Mouse (Mus musculus) liver, postnatal 0 days (tissue): ENCODE measurements at regions not wholly inside any gene's neighbourhood (a gene's known extent, or its start where the extent isn't known, plus 50 kb on each side); places are given as distances from the start of the nearest gene placed in this dataset.

ENCODE experiments used
- ATAC-seq: fragments of 200-750 bp; cut with Nextera tagmentation; 2 replicates; pipeline ENCODE4 v1.8.0; 2017; ENCODE audit warnings: mild to moderate bottlenecking, moderate library complexity
- DNase-seq: peaks from one replicate; pipeline ENCODE4 v3.0.0-alpha.2; 2016
- H3K27ac ChIP-seq: fragments of 300-500 bp; sonication (generic); 2 replicates; pipeline ENCODE4 v1.5.1; 2014; ENCODE audit warnings: antibody characterized with exemption, moderate library complexity, mild to moderate bottlenecking, low read depth
- H3K27me3 ChIP-seq: fragments of 300-500 bp; sonication (generic); 2 replicates; pipeline ENCODE4 v1.6.1; 2014; ENCODE audit warnings: low read length, control low read depth, mixed read lengths; ENCODE audit not compliant: insufficient read depth
- H3K36me3 ChIP-seq: fragments of 300-500 bp; sonication (generic); replicated peaks from 2 replicates; pipeline ENCODE4 v1.6.1; 2014; ENCODE audit warnings: mild to moderate bottlenecking, control low read depth, low read length, moderate library complexity, mixed read lengths; ENCODE audit not compliant: insufficient read depth
- H3K4me1 ChIP-seq: fragments of 300-500 bp; sonication (generic); 2 replicates; pipeline ENCODE4 v1.6.1; 2014; ENCODE audit warnings: antibody characterized with exemption, mild to moderate bottlenecking, control low read depth; ENCODE audit not compliant: insufficient read depth
- H3K4me2 ChIP-seq: fragments of 300-500 bp; sonication (generic); 2 replicates; pipeline ENCODE4 v1.6.1; 2014; ENCODE audit warnings: low read depth, mild to moderate bottlenecking, low read length, moderate library complexity, mixed read lengths
- H3K4me3 ChIP-seq: fragments of 300-500 bp; sonication (generic); 2 replicates; pipeline ENCODE4 v1.5.1; 2014; ENCODE audit warnings: low read depth, low read length
- H3K9ac ChIP-seq: fragments of 300-500 bp; sonication (generic); replicated peaks from 2 replicates; pipeline ENCODE4 v1.6.1; 2014; ENCODE audit warnings: mild to moderate bottlenecking, moderate library complexity
- H3K9me3 ChIP-seq: fragments of 300-500 bp; sonication (generic); 2 replicates; pipeline ENCODE4 v1.6.1; 2016; ENCODE audit warnings: mild to moderate bottlenecking, control low read depth, low read length, mixed read lengths
- CTCF ChIP-seq: sonication (generic); IDR thresholded peaks from 2 replicates; pipeline ENCODE4 v1.5.1; 2016; ENCODE audit warnings: antibody characterized with exemption, low read depth
- EP300 ChIP-seq: IDR thresholded peaks from 2 replicates; pipeline ENCODE4 v1.6.1; 2016; ENCODE audit warnings: antibody characterized with exemption, low read depth, mild to moderate bottlenecking
- WGBS: fragments of 180-500 bp; shearing (Covaris S2); extraction: QIAGEN DNeasy Blood & Tissue Kit; methylation state at CpG from one replicate; pipeline ENCODE4 v1.1.7; 2014; ENCODE audit not compliant: insufficient replicate concordance; 5-methylcytosine and 5-hydroxymethylcytosine counted together

DNA sequence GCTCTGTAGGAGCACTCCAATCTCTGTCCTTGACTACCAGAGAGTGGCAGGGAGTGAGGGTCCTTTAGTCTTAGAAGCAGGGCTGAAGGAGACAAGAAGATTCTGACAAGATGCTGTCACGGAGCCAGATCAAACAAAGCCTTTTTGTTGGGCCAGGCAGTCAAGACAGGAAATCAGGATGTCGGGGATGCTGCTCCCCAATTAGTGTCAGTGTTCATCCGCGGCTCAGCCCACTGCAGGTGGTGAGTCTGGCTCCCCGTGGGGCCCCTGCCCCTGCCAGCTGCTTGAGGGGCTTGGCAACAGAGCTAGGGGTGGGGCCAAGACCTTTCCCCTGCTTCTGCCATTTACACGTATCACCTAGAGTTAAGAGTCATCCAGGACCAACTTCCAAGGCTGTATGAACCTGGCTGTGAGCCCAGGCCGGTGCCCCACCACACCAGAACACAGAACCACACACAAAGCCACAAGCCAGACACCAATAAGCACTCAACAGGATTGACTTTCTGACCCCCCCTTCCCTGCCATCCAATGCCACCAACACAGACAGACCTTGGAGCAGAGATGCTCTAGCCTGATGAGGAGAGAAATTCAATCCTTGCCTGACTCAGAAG lies 137.5 kb downstream of the Cct6b start:
- Histone ChIP-seq H3K27ac (no peak overlapping the region), H3K36me3 (no peaks in the 10 kb centered on the region), H3K27me3 (no peaks in the 10 kb centered on the region), H3K9ac (no peak overlapping the region), H3K9me3 (no peaks in the 10 kb centered on the region), H3K4me2 (no peak overlapping the region), H3K4me1 (no peaks in the 10 kb centered on the region), H3K4me3 (no peak overlapping the region)
- DNase-seq (no peak), ATAC-seq (no peak)
- no peak for TF ChIP-seq CTCF
- no peak for TF ChIP-seq EP300
- WGBS: 45% methylated on average over 7 of the region's 7 CpGs

DNA sequence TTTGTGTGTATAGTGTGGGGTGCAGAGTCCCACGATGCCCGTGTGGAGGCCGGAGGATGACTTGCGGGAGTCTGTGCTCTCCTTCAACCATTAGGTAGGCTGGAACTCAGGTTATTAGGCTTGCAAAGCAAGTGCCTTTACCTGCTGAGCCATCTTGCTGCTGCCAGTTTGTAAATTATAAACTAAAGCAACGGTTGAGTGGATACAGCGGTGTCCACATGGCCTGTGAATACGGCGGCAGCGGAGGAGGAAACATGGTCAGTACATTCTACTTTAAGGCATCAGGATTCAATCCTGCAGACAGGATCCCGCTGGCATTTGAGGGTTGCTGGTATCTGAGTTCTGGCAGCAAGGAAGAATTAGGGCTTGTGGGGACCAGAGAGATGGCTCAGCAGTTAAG lies 143.1 kb downstream of the Cct6b start:
- H3K4me1 ChIP-seq: no peaks in the 10 kb centered on the region
- no peak for DNase-seq
- H3K36me3 ChIP-seq: no peaks in the 10 kb centered on the region
- H3K4me3 ChIP-seq: no peak overlapping the region
- H3K27me3 ChIP-seq: peaks cover 3% of the 10 kb centered on the region; the same call in 1 of the 2 replicates
- H3K27ac ChIP-seq: no peak overlapping the region
- WGBS: 79% methylated on average over 10 of the region's 10 CpGs
- H3K9me3 ChIP-seq: no peaks in the 10 kb centered on the region
- TF ChIP-seq EP300 (no peak), CTCF (no peak)
- H3K4me2 ChIP-seq: no peak overlapping the region
- no peak overlapping the region for H3K9ac ChIP-seq
- ATAC-seq: no peak

DNA sequence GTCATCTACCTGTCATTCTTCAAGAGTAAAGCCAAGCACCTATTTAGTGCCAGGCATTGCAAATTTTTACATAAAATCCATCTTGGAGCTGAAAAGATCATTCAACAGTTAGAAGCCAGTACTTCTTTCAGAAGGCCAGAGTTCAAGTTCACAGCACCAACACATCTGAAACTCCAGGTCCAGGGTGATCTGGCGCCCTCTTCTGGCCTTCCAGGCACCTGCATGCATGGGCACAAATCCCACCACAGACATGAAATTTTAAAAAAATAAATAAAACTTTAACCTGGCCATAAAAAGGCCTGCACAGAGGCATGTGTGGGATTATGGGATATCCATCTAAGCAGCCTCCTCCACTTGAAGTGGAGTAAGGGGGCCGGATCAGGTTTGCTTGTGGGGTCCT lies 144.7 kb downstream of the Cct6b start:
- WGBS: 44% methylated on average over 2 of the region's 2 CpGs
- TF ChIP-seq EP300: no peak
- peak; percentile 46 for TF ChIP-seq CTCF

DNA sequence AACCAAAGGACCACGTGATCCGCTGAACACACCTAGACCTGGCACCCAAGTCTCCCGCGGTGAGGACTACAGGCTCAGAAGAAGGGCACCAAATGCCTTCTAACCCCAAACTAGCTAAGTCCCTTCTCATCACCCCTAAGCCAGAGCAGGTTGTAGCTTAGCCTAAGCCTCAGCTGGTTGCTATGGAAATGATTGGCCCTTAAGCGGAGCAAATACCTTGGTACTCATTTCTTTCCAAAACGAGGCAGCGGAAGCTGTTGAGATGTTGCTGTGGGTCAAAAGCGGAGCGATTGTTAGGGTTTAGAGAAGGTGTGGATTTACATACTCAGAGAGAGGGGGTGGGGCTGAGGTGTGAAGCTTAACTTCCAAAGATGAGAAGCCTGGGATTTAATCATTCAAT lies 145.7 kb downstream of the Cct6b start:
- Histone ChIP-seq H3K4me1 (no peaks in the 10 kb centered on the region), H3K36me3 (no peaks in the 10 kb centered on the region), H3K9ac (no peak overlapping the region), H3K27me3 (peaks cover 3% of the 10 kb centered on the region; the same call in 1 of the 2 replicates), H3K4me3 (no peak overlapping the region), H3K27ac (no peak overlapping the region), H3K4me2 (no peak overlapping the region), H3K9me3 (no peaks in the 10 kb centered on the region)
- no peak for ATAC-seq
- DNase-seq: no peak
- TF ChIP-seq EP300 (no peak), CTCF (no peak)
- 4% methylated on average over 9 of the region's 9 CpGs for WGBS

More for the DNA sequence above, 144.7 kb downstream of the Cct6b start:
- Histone ChIP-seq H3K4me1 (no peaks in the 10 kb centered on the region), H3K36me3 (no peaks in the 10 kb centered on the region), H3K9ac (no peak overlapping the region), H3K9me3 (no peaks in the 10 kb centered on the region), H3K27ac (no peak overlapping the region), H3K4me3 (no peak overlapping the region), H3K27me3 (peaks cover 3% of the 10 kb centered on the region; the same call in 1 of the 2 replicates), H3K4me2 (no peak overlapping the region)
- no peak for ATAC-seq
- DNase-seq: no peak

DNA sequence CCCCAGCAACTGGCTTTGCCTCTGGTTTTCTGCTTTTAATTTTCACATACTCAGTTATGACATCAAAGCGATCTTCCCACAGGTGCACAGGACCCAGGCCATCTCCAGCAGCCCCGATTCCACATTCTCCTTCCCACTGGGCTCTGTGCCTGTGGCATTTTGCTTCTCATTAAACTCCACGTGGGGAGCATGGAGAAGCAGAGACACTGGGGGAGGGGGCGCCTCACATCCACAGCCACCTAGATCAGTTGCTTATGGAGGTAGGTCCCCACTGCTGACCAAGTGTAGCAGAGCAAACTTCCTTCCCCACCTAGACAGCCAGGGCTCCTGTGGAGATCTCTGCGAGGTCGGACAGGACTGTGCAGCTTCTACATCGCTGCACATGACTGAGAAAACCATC lies 147.3 kb downstream of the Cct6b start:
- Histone ChIP-seq H3K9ac (no peak overlapping the region), H3K27ac (no peak overlapping the region), H3K9me3 (no peaks in the 10 kb centered on the region), H3K4me2 (no peak overlapping the region), H3K4me1 (no peaks in the 10 kb centered on the region), H3K36me3 (no peaks in the 10 kb centered on the region), H3K27me3 (peaks cover 3% of the 10 kb centered on the region; the same call in 1 of the 2 replicates), H3K4me3 (no peak overlapping the region)
- WGBS: 53% methylated on average over 7 of the region's 7 CpGs
- ATAC-seq (no peak), DNase-seq (no peak)
- TF ChIP-seq CTCF: no peak
- TF ChIP-seq EP300: no peak

DNA sequence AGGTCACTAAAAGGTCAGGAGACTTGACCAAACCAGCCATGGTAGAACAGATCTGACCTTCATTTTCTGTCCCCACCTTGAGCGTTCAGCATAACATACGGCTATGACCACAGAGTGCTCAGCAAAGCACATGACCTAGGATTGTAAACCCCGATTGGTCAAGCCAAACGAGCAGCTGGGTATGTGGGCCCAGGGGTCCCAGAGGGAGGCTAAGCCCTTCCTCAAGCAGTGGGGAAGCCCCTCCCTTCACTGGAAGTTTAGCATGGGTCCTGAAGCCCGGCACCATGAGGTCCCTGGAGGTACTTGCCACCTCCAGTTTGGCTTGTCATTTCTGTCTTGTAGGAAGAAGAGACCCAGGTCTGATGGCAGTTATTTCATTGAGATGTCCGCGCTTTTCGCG lies 149.8 kb downstream of the Cct6b start:
- no peak overlapping the region for H3K4me2 ChIP-seq
- no peaks in the 10 kb centered on the region for H3K4me1 ChIP-seq
- H3K9ac ChIP-seq: no peak overlapping the region
- 83% methylated on average over 9 of the region's 9 CpGs for WGBS
- H3K27me3 ChIP-seq: peaks cover 3% of the 10 kb centered on the region; the same call in 1 of the 2 replicates
- no peaks in the 10 kb centered on the region for H3K36me3 ChIP-seq
- ATAC-seq: no peak
- DNase-seq: no peak
- no peaks in the 10 kb centered on the region for H3K9me3 ChIP-seq
- no peak overlapping the region for H3K4me3 ChIP-seq
- no peak for TF ChIP-seq CTCF
- TF ChIP-seq EP300: no peak
- no peak overlapping the region for H3K27ac ChIP-seq
